Mouse (Mus musculus): Measurements from ENCODE around the gene Zcchc14. TPM values are rescaled to one million over a fixed set of nuclear protein-coding genes. Genes with fewer than 3 reads are reported as not detected.
A peak's percentile ranks its signal among the peaks of the same experiment; 100 is the strongest.

Gene Zcchc14
- 40.9 and 44.9 TPM in 2 replicates for polyA plus RNA-seq (2014; fragmentation: Nextera tagmentation; extraction: Ambion mirVana)

GRCm38 (mm10) chr8:121652774-121653323 lies at the start of gene Zcchc14:
Zcchc14 (minus strand) TSS chr8:121652901.
- Histone ChIP-seq H3K9ac (ENCODE audit: low read length) (peak within 1 kb of the TSS; percentile 93), H3K27ac (ENCODE audit: low read depth, low read length) (peak within 1 kb of the TSS; percentile 99), H3K4me3 (ENCODE audit: low read depth, low read length) (peak within 1 kb of the TSS; percentile 87), H3K9me3 (replicated peaks; ENCODE audit: control insufficient read depth, low read length) (no peaks in the 10 kb centered on the region), H3K4me2 (ENCODE audit: low read length) (peak within 1 kb of the TSS; percentile 94), H3K4me1 (ENCODE audit: control insufficient read depth, insufficient read depth, low read length) (peaks cover 38% of the 10 kb centered on the region), H3K36me3 (ENCODE audit: control insufficient read depth, insufficient read depth, low read length) (peaks cover 6% of the 10 kb centered on the region; the same call in 1 of the 2 replicates), H3K27me3 (replicated peaks; ENCODE audit: control insufficient read depth, insufficient read depth, low read length) (no peaks in the 10 kb centered on the region)
- WGBS, result under 1% methylated on average over 40 of the region's 67 CpGs
- DNase-seq (ENCODE audit: low spot score), result peak; percentile 100
- ATAC-seq, result peak; percentile 99

GRCm38 (mm10) chr8:121699936-121700335 lies 47.2 kb upstream of the Zcchc14 start:
- Histone ChIP-seq H3K9ac (ENCODE audit: low read length) (no peak overlapping the region), H3K36me3 (ENCODE audit: control insufficient read depth, insufficient read depth, low read length) (no peaks in the 10 kb centered on the region), H3K4me2 (ENCODE audit: low read length) (no peak overlapping the region), H3K27me3 (replicated peaks; ENCODE audit: control insufficient read depth, insufficient read depth, low read length) (no peaks in the 10 kb centered on the region), H3K4me3 (ENCODE audit: low read depth, low read length) (no peak overlapping the region), H3K4me1 (ENCODE audit: control insufficient read depth, insufficient read depth, low read length) (peaks cover 9% of the 10 kb centered on the region), H3K9me3 (replicated peaks; ENCODE audit: control insufficient read depth, low read length) (no peaks in the 10 kb centered on the region), H3K27ac (ENCODE audit: low read depth, low read length) (no peak overlapping the region)
- DNase-seq (ENCODE audit: low spot score) (no peak), ATAC-seq (no peak)
- WGBS, result 96% methylated on average over 2 of the region's 2 CpGs

GRCm38 (mm10) chr8:121698615-121699101 lies 46.0 kb upstream of the Zcchc14 start:
- H3K27me3 ChIP-seq (replicated peaks; ENCODE audit: control insufficient read depth, insufficient read depth, low read length), result no peaks in the 10 kb centered on the region
- H3K27ac ChIP-seq (ENCODE audit: low read depth, low read length), result peak overlapping the region; percentile 58
- H3K4me1 ChIP-seq (ENCODE audit: control insufficient read depth, insufficient read depth, low read length), result peaks cover 9% of the 10 kb centered on the region
- WGBS, result 5% methylated on average over 9 of the region's 9 CpGs
- no peaks in the 10 kb centered on the region for H3K36me3 ChIP-seq (ENCODE audit: control insufficient read depth, insufficient read depth, low read length)
- DNase-seq (ENCODE audit: low spot score) (no peak), ATAC-seq (peak; percentile 43)
- peak overlapping the region; percentile 36 for H3K4me2 ChIP-seq (ENCODE audit: low read length)
- no peaks in the 10 kb centered on the region for H3K9me3 ChIP-seq (replicated peaks; ENCODE audit: control insufficient read depth, low read length)
- no peak overlapping the region; the same call in 1 of the 2 replicates for H3K4me3 ChIP-seq (ENCODE audit: low read depth, low read length)
- no peak overlapping the region for H3K9ac ChIP-seq (ENCODE audit: low read length)

GRCm38 (mm10) chr8:121697735-121698614 lies 45.3 kb upstream of the Zcchc14 start:
- Histone ChIP-seq H3K4me2 (ENCODE audit: low read length) (peak overlapping the region; percentile 36), H3K4me1 (ENCODE audit: control insufficient read depth, insufficient read depth, low read length) (peaks cover 9% of the 10 kb centered on the region), H3K9ac (ENCODE audit: low read length) (0 out of 2 replicates have a peak overlapping the region, but pooled peaks have one; percentile 21), H3K9me3 (replicated peaks; ENCODE audit: control insufficient read depth, low read length) (no peaks in the 10 kb centered on the region), H3K27ac (ENCODE audit: low read depth, low read length) (peak overlapping the region; percentile 60), H3K27me3 (replicated peaks; ENCODE audit: control insufficient read depth, insufficient read depth, low read length) (no peaks in the 10 kb centered on the region), H3K4me3 (ENCODE audit: low read depth, low read length) (no peak overlapping the region; the same call in 1 of the 2 replicates), H3K36me3 (ENCODE audit: control insufficient read depth, insufficient read depth, low read length) (no peaks in the 10 kb centered on the region)
- peak; percentile 48 for ATAC-seq
- DNase-seq (ENCODE audit: low spot score), result peak; percentile 70
- WGBS, result 2% methylated on average over 16 of the region's 17 CpGs

GRCm38 (mm10) chr8:121695585-121696184 lies 43.0 kb upstream of the Zcchc14 start:
- ATAC-seq (no peak), DNase-seq (ENCODE audit: low spot score) (no peak)
- 90% methylated on average over 6 of the region's 6 CpGs for WGBS
- Histone ChIP-seq H3K4me2 (ENCODE audit: low read length) (no peak overlapping the region), H3K9ac (ENCODE audit: low read length) (no peak overlapping the region), H3K4me3 (ENCODE audit: low read depth, low read length) (no peak overlapping the region), H3K27ac (ENCODE audit: low read depth, low read length) (no peak overlapping the region), H3K4me1 (ENCODE audit: control insufficient read depth, insufficient read depth, low read length) (peaks cover 9% of the 10 kb centered on the region), H3K36me3 (ENCODE audit: control insufficient read depth, insufficient read depth, low read length) (no peaks in the 10 kb centered on the region), H3K27me3 (replicated peaks; ENCODE audit: control insufficient read depth, insufficient read depth, low read length) (no peaks in the 10 kb centered on the region), H3K9me3 (replicated peaks; ENCODE audit: control insufficient read depth, low read length) (no peaks in the 10 kb centered on the region)

GRCm38 (mm10) chr8:121694453-121694852 lies 41.8 kb upstream of the Zcchc14 start:
- ATAC-seq, result no peak
- Histone ChIP-seq H3K4me3 (ENCODE audit: low read depth, low read length) (no peak overlapping the region), H3K9ac (ENCODE audit: low read length) (no peak overlapping the region), H3K4me2 (ENCODE audit: low read length) (no peak overlapping the region), H3K27me3 (replicated peaks; ENCODE audit: control insufficient read depth, insufficient read depth, low read length) (no peaks in the 10 kb centered on the region), H3K36me3 (ENCODE audit: control insufficient read depth, insufficient read depth, low read length) (no peaks in the 10 kb centered on the region), H3K27ac (ENCODE audit: low read depth, low read length) (no peak overlapping the region), H3K9me3 (replicated peaks; ENCODE audit: control insufficient read depth, low read length) (no peaks in the 10 kb centered on the region), H3K4me1 (ENCODE audit: control insufficient read depth, insufficient read depth, low read length) (peaks cover 9% of the 10 kb centered on the region)
- DNase-seq (ENCODE audit: low spot score), result no peak
- 53% methylated on average over 4 of the region's 4 CpGs for WGBS

GRCm38 (mm10) chr8:121688496-121688895 lies 35.8 kb upstream of the Zcchc14 start:
- ATAC-seq, result no peak
- no peaks in the 10 kb centered on the region for H3K27me3 ChIP-seq (replicated peaks; ENCODE audit: control insufficient read depth, insufficient read depth, low read length)
- 51% methylated on average over 5 of the region's 5 CpGs for WGBS

GRCm38 (mm10) chr8:121687455-121688161 lies 34.9 kb upstream of the Zcchc14 start:
- H3K27me3 ChIP-seq (replicated peaks; ENCODE audit: control insufficient read depth, insufficient read depth, low read length), result no peaks in the 10 kb centered on the region
- DNase-seq (ENCODE audit: low spot score), result peak; percentile 86
- WGBS, result 47% methylated on average over 14 of the region's 14 CpGs
- H3K4me3 ChIP-seq (ENCODE audit: low read depth, low read length), result no peak overlapping the region
- peak overlapping the region; percentile 83 for H3K27ac ChIP-seq (ENCODE audit: low read depth, low read length)
- peaks cover 9% of the 10 kb centered on the region for H3K4me1 ChIP-seq (ENCODE audit: control insufficient read depth, insufficient read depth, low read length)
- H3K9me3 ChIP-seq (replicated peaks; ENCODE audit: control insufficient read depth, low read length), result no peaks in the 10 kb centered on the region
- H3K4me2 ChIP-seq (ENCODE audit: low read length), result no peak overlapping the region
- peak; percentile 67 for ATAC-seq
- no peaks in the 10 kb centered on the region for H3K36me3 ChIP-seq (ENCODE audit: control insufficient read depth, insufficient read depth, low read length)
- no peak overlapping the region for H3K9ac ChIP-seq (ENCODE audit: low read length)

More at GRCm38 (mm10) chr8:121688496-121688895, 35.8 kb upstream of the Zcchc14 start:
- Histone ChIP-seq H3K4me2 (ENCODE audit: low read length) (no peak overlapping the region), H3K4me1 (ENCODE audit: control insufficient read depth, insufficient read depth, low read length) (peaks cover 9% of the 10 kb centered on the region), H3K36me3 (ENCODE audit: control insufficient read depth, insufficient read depth, low read length) (no peaks in the 10 kb centered on the region), H3K9ac (ENCODE audit: low read length) (no peak overlapping the region), H3K4me3 (ENCODE audit: low read depth, low read length) (no peak overlapping the region), H3K27ac (ENCODE audit: low read depth, low read length) (peak overlapping the region; percentile 83), H3K9me3 (replicated peaks; ENCODE audit: control insufficient read depth, low read length) (no peaks in the 10 kb centered on the region)
- no peak for DNase-seq (ENCODE audit: low spot score)

Measured in forebrain, embryonic 14.5 days (tissue).